Mouse (Mus musculus): ENCODE data around the gene Tep1. TPM values are rescaled to one million over a fixed set of nuclear protein-coding genes. Genes with fewer than 3 reads are reported as not detected.

The Tep1 gene
- polyA plus RNA-seq, 1 experiment: 1.2 TPM

DNA sequence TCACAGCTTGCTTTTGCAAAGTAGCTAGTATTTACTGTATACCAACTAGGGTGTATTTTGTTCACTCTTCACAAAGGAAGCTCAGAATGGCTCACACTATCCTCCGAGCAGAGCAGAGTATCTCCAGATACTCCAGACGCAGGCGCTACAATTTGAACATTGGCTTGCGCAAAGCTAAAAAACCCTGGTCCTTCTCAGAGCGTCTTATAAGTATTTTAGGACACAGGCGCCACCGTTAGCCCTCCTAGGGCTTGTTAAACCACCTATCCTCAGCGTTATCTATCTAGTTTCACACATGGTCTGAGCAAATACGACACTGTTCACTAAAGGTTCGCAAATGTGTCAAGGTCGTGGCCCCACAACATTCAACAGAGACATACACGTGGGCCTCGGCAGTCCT, 65.7 kb downstream of the Tep1 start:
- no peak for TF ChIP-seq GATA1 (IDR thresholded peaks at IDR 0.05; ENCODE audit: low read length)

GRCm38 (mm10) chr14:50802843-50803562, 67.4 kb downstream of the Tep1 start:
- TF ChIP-seq GATA1 (IDR thresholded peaks at IDR 0.05; ENCODE audit: low read length): no peak

DNA sequence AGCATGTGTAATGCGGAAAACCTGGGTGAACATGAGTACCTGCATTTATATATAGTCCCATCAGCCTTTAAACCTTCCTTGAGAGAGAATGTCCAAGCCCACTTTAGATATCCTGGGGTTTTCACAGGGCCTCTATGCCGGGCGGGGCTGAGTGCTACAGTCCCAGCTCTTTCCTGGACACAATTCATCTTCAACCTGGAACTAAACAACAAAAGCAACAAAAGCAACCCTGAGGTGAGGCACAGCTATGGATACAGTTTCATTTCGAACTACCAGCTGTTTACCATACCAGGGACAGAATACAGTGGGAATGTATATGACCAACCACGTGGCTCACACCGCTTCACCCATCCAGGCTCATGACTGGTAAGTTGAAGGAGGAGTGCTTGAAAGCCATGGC, 67.9 kb downstream of the Tep1 start:
- TF ChIP-seq GATA1 (IDR thresholded peaks at IDR 0.05; ENCODE audit: low read length): no peak

GRCm38 (mm10) chr14:50799502-50800259, 70.7 kb downstream of the Tep1 start:
- no peak for TF ChIP-seq GATA1 (IDR thresholded peaks at IDR 0.05; ENCODE audit: low read length)

DNA sequence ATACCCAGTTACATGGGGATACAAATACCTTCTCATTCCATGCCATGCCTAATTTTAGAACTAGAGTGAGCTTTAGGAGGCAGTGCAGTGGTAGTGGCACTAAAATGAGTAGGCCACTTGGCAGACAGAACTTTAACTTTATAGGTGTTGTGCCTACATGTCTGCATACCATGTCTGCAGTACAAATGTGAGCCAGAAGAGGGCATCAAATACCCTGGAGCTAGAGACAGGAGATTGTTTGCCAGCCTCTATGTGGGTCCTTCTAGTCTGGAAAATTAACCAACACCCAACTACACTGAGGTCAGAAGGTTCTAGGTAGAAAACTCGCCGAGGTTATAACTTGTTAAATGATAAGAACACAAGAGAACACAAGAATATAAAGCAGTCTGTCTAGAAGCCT, 71.8 kb downstream of the Tep1 start:
- TF ChIP-seq GATA1 (IDR thresholded peaks at IDR 0.05; ENCODE audit: low read length): no peak

DNA sequence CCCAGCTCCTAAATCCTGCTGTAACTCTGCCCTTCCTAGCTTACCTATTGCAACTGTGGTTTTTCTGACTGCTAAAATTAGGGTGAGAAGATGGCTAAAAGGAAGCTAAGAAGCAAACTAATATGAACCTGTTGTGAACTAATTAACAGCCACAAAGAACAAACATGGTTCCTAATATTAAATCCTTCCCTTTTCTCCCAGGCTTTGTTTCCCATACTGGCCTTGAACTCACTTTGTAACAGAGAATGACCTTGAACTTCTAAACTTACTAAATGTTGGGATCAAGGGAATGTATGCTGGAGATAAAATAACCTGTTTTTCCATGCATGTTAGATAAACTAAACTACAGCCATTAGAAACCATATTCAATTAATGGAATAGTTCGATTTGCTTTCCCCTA, 73.9 kb downstream of the Tep1 start:
- no peak for TF ChIP-seq GATA1 (IDR thresholded peaks at IDR 0.05; ENCODE audit: low read length)

- TF ChIP-seq GATA1 (IDR thresholded peaks at IDR 0.05; ENCODE audit: low read length): no peak
Measured at GRCm38 (mm10) chr14:50795965-50796364, 74.4 kb downstream of the Tep1 start.

GRCm38 (mm10) chr14:50795261-50795935, 75.0 kb downstream of the Tep1 start:
- TF ChIP-seq GATA1 (IDR thresholded peaks at IDR 0.05; ENCODE audit: low read length): no peak

GRCm38 (mm10) chr14:50788157-50788556, 82.2 kb downstream of the Tep1 start:
- no peak for TF ChIP-seq GATA1 (IDR thresholded peaks at IDR 0.05; ENCODE audit: low read length)

DNA sequence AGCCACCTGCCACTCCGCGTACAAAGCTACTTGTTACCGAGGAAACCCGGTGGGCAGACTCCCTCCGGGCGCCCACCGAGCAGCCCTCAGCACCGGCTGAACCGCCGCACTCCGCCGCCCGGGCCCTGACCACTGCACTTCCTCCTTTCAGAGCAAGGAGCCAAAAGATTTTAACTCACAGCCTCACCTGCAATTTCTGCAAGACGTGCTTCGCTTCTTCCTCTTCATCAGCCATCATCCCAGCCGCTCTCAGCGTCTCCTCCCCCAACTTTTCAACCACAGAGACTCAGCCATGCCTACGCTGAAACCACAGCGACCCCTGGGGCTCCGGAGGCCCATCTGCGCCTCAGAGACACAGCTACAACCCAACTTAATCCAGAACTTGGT, 85.1 kb downstream of the Tep1 start, which contains the start of gene Ttc5:
Gene Ttc5, minus strand, starts transcription at position 269 of the 387 bp plus-strand sequence.
- TF ChIP-seq GATA1 (IDR thresholded peaks at IDR 0.05; ENCODE audit: low read length): no peak

- no peak for TF ChIP-seq GATA1 (IDR thresholded peaks at IDR 0.05; ENCODE audit: low read length)
Measured at GRCm38 (mm10) chr14:50784391-50785250, 85.7 kb downstream of the Tep1 start.

GRCm38 (mm10) chr14:50782166-50782565, 88.2 kb downstream of the Tep1 start:
- TF ChIP-seq GATA1 (IDR thresholded peaks at IDR 0.05; ENCODE audit: low read length): no peak

Other genes starting within 250 kb of the Tep1 start
- gene Olfr745, start 231.2 kb downstream of the Tep1 start, polyA plus RNA-seq (2012): not detected in 2 replicates
- gene Olfr746, start 223.5 kb downstream of the Tep1 start, polyA plus RNA-seq (2012): not detected in 2 replicates
- not detected in 2 replicates for gene Olfr747, start 177.4 kb downstream of the Tep1 start, polyA plus RNA-seq (2012)
- gene Olfr748, start 163.2 kb downstream of the Tep1 start, polyA plus RNA-seq (2012): not detected in 2 replicates
- gene Olfr749, start 125.5 kb downstream of the Tep1 start, polyA plus RNA-seq (2012): not detected in 2 replicates
- 8.2 and 26.0 TPM in 2 replicates for gene Ttc5, start 85.0 kb downstream of the Tep1 start, polyA plus RNA-seq (2012)
- gene Ccnb1ip1, start 62.8 kb downstream of the Tep1 start, polyA plus RNA-seq (2012): 0.11 and 0.15 TPM in 2 replicates
- 5.4 and 6.2 TPM in 2 replicates for gene Parp2, start 62.7 kb downstream of the Tep1 start, polyA plus RNA-seq (2012)
- not detected in 2 replicates for gene Klhl33, start 26.9 kb upstream of the Tep1 start, polyA plus RNA-seq (2012)
- 46.1 and 70.5 TPM in 2 replicates for gene Osgep, start 54.3 kb upstream of the Tep1 start, polyA plus RNA-seq (2012)
- gene Apex1, start 54.4 kb upstream of the Tep1 start, polyA plus RNA-seq (2012): 204 and 236 TPM in 2 replicates
- gene Pip4p1, start 60.3 kb upstream of the Tep1 start, polyA plus RNA-seq (2012): 74.0 and 135 TPM in 2 replicates
- gene Pnp, start 60.5 kb upstream of the Tep1 start, polyA plus RNA-seq (2012): 0.79 and 1.1 TPM in 2 replicates
- gene Gm49342, start 74.0 kb upstream of the Tep1 start, polyA plus RNA-seq (2012): 0.12 and 1.1 TPM in 2 replicates
- gene Pnp2, start 85.4 kb upstream of the Tep1 start, polyA plus RNA-seq (2012): not detected in 2 replicates
- not detected in 2 replicates for gene Rnase10, start 137.2 kb upstream of the Tep1 start, polyA plus RNA-seq (2012)
- not detected in 2 replicates for gene Rnase9, start 171.3 kb upstream of the Tep1 start, polyA plus RNA-seq (2012)
- gene Rnase11, start 179.6 kb upstream of the Tep1 start, polyA plus RNA-seq (2012): not detected in 2 replicates
- not detected in 2 replicates for gene Rnase12, start 187.1 kb upstream of the Tep1 start, polyA plus RNA-seq (2012)
- not detected in 2 replicates for gene Olfr750, start 203.9 kb upstream of the Tep1 start, polyA plus RNA-seq (2012)
- gene Rnase4, start 220.5 kb upstream of the Tep1 start, polyA plus RNA-seq (2012): not detected in 2 replicates
- not detected in 2 replicates for gene Ang, start 220.6 kb upstream of the Tep1 start, polyA plus RNA-seq (2012)
- not detected in 2 replicates for gene Eddm3b, start 243.9 kb upstream of the Tep1 start, polyA plus RNA-seq (2012)